Mouse (Mus musculus) urinary bladder, postnatal 10 days (tissue): ENCODE results near the gene Hspd1.
A peak's percentile ranks its signal among the peaks of the same experiment; 100 is the strongest.
"Not testable (repeated sequence)": the region's sequence is repeated elsewhere in the genome, so short reads cannot be mapped to it uniquely, and the experiment has no call there.

ENCODE experiments used
- DNase-seq: peaks from one replicate; pipeline ENCODE4 v3.0.0; 2022; ENCODE audit warnings: low spot score

Gene Hspd1

GRCm38 (mm10) chr1:55087932-55088610, at the start of gene Hspd1, which contains the start of gene Hspe1:
Hspd1 (minus strand) TSS chr1:55088243.
Hspe1 (plus strand) TSS chr1:55088132.
- peak; percentile 97 for DNase-seq

GRCm38 (mm10) chr1:55135846-55136245, 47.8 kb upstream of the Hspd1 start:
- DNase-seq = no peak

- no peak for DNase-seq
These were observed 46.3 kb upstream of the Hspd1 start for GRCm38 (mm10) chr1:55134301-55134700.

- no peak for DNase-seq
These were observed 45.1 kb upstream of the Hspd1 start for GRCm38 (mm10) chr1:55133173-55133572.

- no peak for DNase-seq
These were observed 44.3 kb upstream of the Hspd1 start for GRCm38 (mm10) chr1:55132308-55132707.

GRCm38 (mm10) chr1:55131424-55132014, 43.5 kb upstream of the Hspd1 start:
- peak; percentile 11 for DNase-seq

GRCm38 (mm10) chr1:55130943-55131401, 42.9 kb upstream of the Hspd1 start, which contains the start of gene Mob4:
Mob4 (plus strand) TSS chr1:55131231.
- peak; percentile 85 for DNase-seq

- no peak for DNase-seq
These were observed 42.3 kb upstream of the Hspd1 start for GRCm38 (mm10) chr1:55130190-55130916.

- DNase-seq = no peak
These were observed 41.7 kb upstream of the Hspd1 start for GRCm38 (mm10) chr1:55129716-55130115.

GRCm38 (mm10) chr1:55124136-55124535, 36.1 kb upstream of the Hspd1 start:
- not testable (repeated sequence) for DNase-seq

- no peak for DNase-seq
These were observed 35.5 kb upstream of the Hspd1 start for GRCm38 (mm10) chr1:55123561-55123960.

- no peak for DNase-seq
These were observed 35.0 kb upstream of the Hspd1 start for GRCm38 (mm10) chr1:55123046-55123445.

GRCm38 (mm10) chr1:55109066-55109766, 21.2 kb upstream of the Hspd1 start:
- DNase-seq = no peak

GRCm38 (mm10) chr1:55108473-55108872, 20.4 kb upstream of the Hspd1 start:
- no peak for DNase-seq

GRCm38 (mm10) chr1:55107644-55108043, 19.6 kb upstream of the Hspd1 start:
- no peak for DNase-seq

GRCm38 (mm10) chr1:55106919-55107585, 19.0 kb upstream of the Hspd1 start:
- DNase-seq = no peak

- no peak for DNase-seq
These were observed 4.4 kb upstream of the Hspd1 start for GRCm38 (mm10) chr1:55092469-55092868.

- no peak for DNase-seq
These were observed 4.0 kb upstream of the Hspd1 start for GRCm38 (mm10) chr1:55092056-55092455.

GRCm38 (mm10) chr1:55089498-55090064, 1.5 kb upstream of the Hspd1 start:
- DNase-seq = no peak

- no peak for DNase-seq
These were observed 811 bp upstream of the Hspd1 start for GRCm38 (mm10) chr1:55088611-55089497.
